Mouse (Mus musculus) G1E (cell line): ENCODE data around the gene Vmp1. TPM values are rescaled to one million over a fixed set of nuclear protein-coding genes. Genes with fewer than 3 reads are reported as not detected.
A peak's percentile ranks its signal among the peaks of the same experiment; 100 is the strongest.

Source experiments
- ATAC-seq: 2 replicates; pipeline ENCODE4 v1.8.0; 2016; ENCODE audit warnings: mild to moderate bottlenecking; ENCODE audit not compliant: insufficient number of reproducible peaks, poor library complexity, low FRiP score, severe bottlenecking; ENCODE audit errors: extremely low read depth
- DNase-seq: peaks from one replicate; pipeline ENCODE4 v3.0.0; 2012; ENCODE audit warnings: low spot score
- H3K27me3 ChIP-seq: 2 replicates; pipeline ENCODE4 v1.6.1; 2012; ENCODE audit warnings: mild to moderate bottlenecking, low read length, inconsistent platforms; ENCODE audit not compliant: insufficient read depth
- H3K36me3 ChIP-seq: replicated peaks from 2 replicates; pipeline ENCODE3; 2012; ENCODE audit warnings: mild to moderate bottlenecking, inconsistent platforms
- H3K4me1 ChIP-seq: 2 replicates; pipeline ENCODE4 v1.6.1; 2012; ENCODE audit warnings: low read depth, low read length, inconsistent platforms, mixed read lengths; ENCODE audit not compliant: insufficient read depth
- H3K4me3 ChIP-seq: 2 replicates; pipeline ENCODE4 v1.5.1; 2012; ENCODE audit warnings: low read depth, mild to moderate bottlenecking, inconsistent platforms, low read length, moderate library complexity, mixed read lengths
- H3K9me3 ChIP-seq: replicated peaks from 2 replicates; pipeline ENCODE4 v1.6.1; 2012; ENCODE audit warnings: inconsistent platforms
- CTCF ChIP-seq: IDR thresholded peaks from 2 replicates; pipeline ENCODE4 v1.5.1; 2012; ENCODE audit warnings: low read depth, low read length, inconsistent platforms, mixed read lengths
- GATA1 ChIP-seq: IDR thresholded peaks from 2 replicates; pipeline ENCODE4 v1.6.1; 2012; ENCODE audit warnings: borderline replicate concordance, low read length, inconsistent platforms, mixed read lengths
- GATA2 ChIP-seq: IDR thresholded peaks from 2 replicates; pipeline ENCODE4 v1.6.1; 2012; ENCODE audit warnings: low read depth, low read length, inconsistent platforms, borderline replicate concordance
- POLR2AphosphoS5 ChIP-seq: IDR thresholded peaks from 2 replicates; pipeline ENCODE4 v1.6.1; 2012; ENCODE audit warnings: low read depth, low read length, inconsistent platforms; ENCODE audit not compliant: insufficient replicate concordance
- TAL1 ChIP-seq: conservative IDR thresholded peaks from 2 replicates; pipeline ENCODE4 v1.6.1; 2012; ENCODE audit warnings: low read depth, low read length, inconsistent platforms, mixed read lengths
- polyA plus RNA-seq: library from polyadenylated mRNA; stranded (reverse); fragments of >175 nt; gene quantifications from 2 replicates; pipeline ENCODE4 v1.2.3, GENCODE M21; 2012
- total RNA-seq, 2 experiments: library from RNA; stranded (forward) in 1 of 2; stranded (reverse) in 1 of 2; fragments of 200-1000 nt in 1 of 2; fragments of >200 nt in 1 of 2; fragmentation: Nextera tagmentation in 1 of 2; gene quantifications; 2 replicates each; pipeline ENCODE4 v1.2.3; 2014 to 2017

Gene Vmp1
- total and polyA plus RNA-seq, 3 experiments: 19.1 to 188 (median 163) TPM

DNA sequence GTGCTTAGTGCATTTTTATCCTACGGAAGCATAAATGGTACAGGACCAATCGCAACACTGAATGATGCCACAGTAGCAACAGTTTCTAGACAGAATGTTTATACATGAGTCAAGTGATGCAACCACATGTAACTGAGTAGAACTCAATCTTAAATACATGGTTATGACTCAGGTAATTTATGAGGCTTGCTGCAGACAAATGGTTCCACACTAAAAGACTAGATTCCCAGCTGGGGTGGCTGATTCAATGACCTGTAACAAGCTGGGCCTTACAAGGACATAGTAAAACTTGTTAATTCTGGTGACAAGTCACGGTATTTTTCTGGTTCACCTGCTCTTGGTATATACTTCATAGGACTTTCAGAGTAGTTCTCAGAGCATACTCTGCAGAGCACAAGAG is 7.8 kb upstream of the Vmp1 start:
- peaks cover 91% of the 10 kb centered on the region for H3K36me3 ChIP-seq

DNA sequence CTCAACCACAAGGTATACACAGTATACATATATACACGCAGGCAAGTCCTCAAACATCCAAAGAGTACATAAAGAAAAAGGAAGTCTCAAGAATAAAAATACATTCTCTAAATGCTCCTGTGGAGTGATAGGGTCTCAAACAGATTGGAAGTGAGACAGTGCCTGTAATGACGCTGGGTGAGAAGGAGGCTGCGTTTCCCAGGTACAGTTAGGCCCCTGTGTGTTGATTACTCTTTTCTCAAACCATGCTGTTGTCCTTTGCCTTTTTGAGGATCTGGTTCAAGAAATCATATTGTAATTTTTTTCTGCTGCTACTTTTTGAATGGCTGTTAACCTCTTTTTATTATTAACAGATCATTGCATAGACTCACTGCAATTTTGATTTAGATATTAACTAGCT is 6.7 kb upstream of the Vmp1 start:
- H3K27me3 ChIP-seq: no peaks in the 10 kb centered on the region
- no peaks in the 10 kb centered on the region for H3K9me3 ChIP-seq
- no peak for TF ChIP-seq TAL1
- no peak for TF ChIP-seq POLR2AphosphoS5
- TF ChIP-seq GATA1: no peak
- peaks cover 90% of the 10 kb centered on the region for H3K36me3 ChIP-seq
- no peak overlapping the region for H3K4me3 ChIP-seq
- ATAC-seq (no peak), DNase-seq (no peak)
- peaks cover 30% of the 10 kb centered on the region for H3K4me1 ChIP-seq

More for the DNA sequence above, 7.8 kb upstream of the Vmp1 start:
- ATAC-seq: no peak
- TF ChIP-seq CTCF (no peak), GATA2 (no peak), POLR2AphosphoS5 (no peak), TAL1 (no peak), GATA1 (no peak)
- Histone ChIP-seq H3K9me3 (no peaks in the 10 kb centered on the region), H3K27me3 (no peaks in the 10 kb centered on the region), H3K4me1 (peaks cover 29% of the 10 kb centered on the region), H3K4me3 (no peak overlapping the region)
- no peak for DNase-seq

DNA sequence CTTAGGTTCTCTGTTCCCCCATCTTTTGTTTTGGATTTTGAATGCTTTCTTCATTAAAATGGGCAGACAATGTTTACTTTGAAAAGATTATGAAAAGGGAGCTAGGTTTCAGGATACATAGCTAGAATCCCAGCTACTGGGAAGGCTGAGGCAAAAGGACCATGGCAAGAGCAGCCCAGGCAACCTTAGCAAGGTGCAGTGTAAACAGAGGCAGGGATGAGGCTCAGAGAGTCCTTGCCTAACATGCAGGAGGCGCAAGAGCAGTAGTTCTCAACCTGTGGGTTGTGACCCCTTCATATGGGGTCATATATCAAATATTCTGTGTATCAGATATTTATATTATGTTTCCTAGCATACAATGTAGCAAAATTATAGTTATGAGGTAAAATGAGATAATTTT is 1.7 kb upstream of the Vmp1 start:
- H3K4me1 ChIP-seq: peaks cover 50% of the 10 kb centered on the region
- no peaks in the 10 kb centered on the region for H3K27me3 ChIP-seq
- peaks cover 47% of the 10 kb centered on the region for H3K36me3 ChIP-seq
- ATAC-seq: no peak
- DNase-seq: no peak
- peak overlapping the region; percentile 84 for H3K4me3 ChIP-seq
- TF ChIP-seq POLR2AphosphoS5: no peak
- no peak for TF ChIP-seq CTCF
- TF ChIP-seq TAL1: no peak
- no peak for TF ChIP-seq GATA1
- no peak for TF ChIP-seq GATA2
- H3K9me3 ChIP-seq: no peaks in the 10 kb centered on the region

DNA sequence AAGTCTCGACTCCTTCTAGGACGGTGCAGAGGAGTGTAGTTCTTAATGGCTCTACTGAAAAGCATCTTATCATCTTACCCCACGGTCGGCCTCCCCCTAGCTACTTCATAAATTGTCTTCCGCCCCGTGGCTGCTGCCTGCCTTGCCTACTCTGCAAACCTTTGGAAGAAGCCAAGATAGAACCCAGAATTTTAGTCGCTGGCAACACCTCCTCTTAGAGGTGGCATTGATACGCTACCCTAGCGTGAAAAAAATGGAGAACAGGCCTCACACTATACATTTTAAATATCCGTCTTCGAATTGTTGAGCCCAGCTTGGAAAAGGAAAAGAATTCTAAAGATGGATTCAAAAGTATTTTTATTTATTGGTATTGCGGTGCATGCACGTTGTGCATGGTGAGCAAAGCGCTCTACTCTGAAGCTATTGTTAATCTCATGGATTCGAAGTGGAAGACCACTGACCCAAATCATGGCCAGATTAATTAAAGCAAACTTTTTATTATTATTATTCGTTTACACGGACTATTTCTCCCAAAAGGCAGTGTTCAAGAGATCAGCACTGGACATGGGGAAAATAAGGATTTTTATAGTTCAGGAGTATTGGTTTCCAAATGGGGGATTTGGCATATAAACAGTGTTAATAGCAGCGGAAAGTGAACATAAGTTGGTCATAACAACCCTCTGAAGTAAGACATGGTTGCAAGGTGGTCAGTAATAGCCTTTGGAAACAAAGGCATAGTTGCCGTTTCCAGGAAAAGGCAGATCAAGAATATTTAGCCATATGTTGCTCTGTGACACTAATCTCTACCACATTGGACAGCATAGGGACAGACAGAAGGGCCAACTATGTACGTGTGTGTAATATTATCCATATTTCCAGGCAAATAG is 733 bp upstream of the Vmp1 start:
- Histone ChIP-seq H3K4me1 (peaks cover 51% of the 10 kb centered on the region), H3K27me3 (no peaks in the 10 kb centered on the region), H3K9me3 (no peaks in the 10 kb centered on the region), H3K36me3 (peaks cover 44% of the 10 kb centered on the region), H3K4me3 (peak overlapping the region; percentile 84)
- no peak for ATAC-seq
- no peak for DNase-seq
- TF ChIP-seq CTCF (no peak), TAL1 (no peak), POLR2AphosphoS5 (no peak), GATA1 (no peak), GATA2 (no peak)

DNA sequence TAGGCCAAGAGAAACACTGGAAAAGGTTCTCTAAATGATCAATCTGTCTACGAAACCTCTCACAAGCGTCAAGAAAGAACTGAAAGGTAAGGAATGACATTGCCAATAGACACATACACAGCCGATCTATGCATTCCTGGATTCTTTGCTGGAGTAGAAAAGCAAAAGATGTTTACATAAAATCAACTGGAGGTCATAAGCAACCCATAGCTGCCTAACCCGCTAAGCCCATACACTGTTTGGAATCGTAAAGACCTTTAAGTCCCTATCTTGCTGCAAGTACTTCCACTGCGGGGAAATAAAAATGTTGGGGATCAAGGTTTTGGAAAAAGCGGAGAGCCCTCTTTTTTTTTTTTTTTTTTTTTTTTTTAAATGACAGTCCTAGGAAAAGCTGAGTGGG is 775 bp downstream of the Vmp1 start:
- DNase-seq (no peak), ATAC-seq (no peak)

DNA sequence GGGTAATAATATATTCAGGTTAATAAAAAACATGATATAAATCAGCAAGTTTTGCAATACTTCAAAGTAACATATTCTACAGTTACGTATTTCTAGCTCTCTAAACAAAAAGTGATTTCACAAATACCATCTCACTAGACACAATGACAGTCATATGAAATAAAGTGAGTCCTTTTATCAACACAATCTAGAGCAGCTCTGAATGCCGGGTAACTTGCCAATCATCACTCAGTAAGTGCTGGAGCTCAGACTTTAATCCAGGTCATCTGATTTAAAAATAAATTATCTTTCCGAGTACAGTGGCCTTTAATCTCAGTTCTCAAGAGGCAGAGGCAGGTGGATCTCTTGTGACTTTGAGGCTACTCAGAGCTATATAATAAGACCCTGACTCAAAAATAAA is 2.2 kb downstream of the Vmp1 start:
- ATAC-seq: no peak
- H3K4me1 ChIP-seq: peaks cover 46% of the 10 kb centered on the region

More for the DNA sequence above, 775 bp downstream of the Vmp1 start:
- H3K9me3 ChIP-seq: no peaks in the 10 kb centered on the region
- H3K4me1 ChIP-seq: peaks cover 55% of the 10 kb centered on the region
- peak overlapping the region; percentile 84 for H3K4me3 ChIP-seq
- TF ChIP-seq POLR2AphosphoS5: no peak
- TF ChIP-seq CTCF: no peak
- TF ChIP-seq GATA1: no peak
- no peak for TF ChIP-seq TAL1
- no peak for TF ChIP-seq GATA2
- peaks cover 37% of the 10 kb centered on the region for H3K36me3 ChIP-seq
- H3K27me3 ChIP-seq: no peaks in the 10 kb centered on the region

More for the DNA sequence above, 2.2 kb downstream of the Vmp1 start:
- H3K27me3 ChIP-seq: no peaks in the 10 kb centered on the region
- H3K4me3 ChIP-seq: no peak overlapping the region
- peaks cover 38% of the 10 kb centered on the region for H3K36me3 ChIP-seq
- no peaks in the 10 kb centered on the region for H3K9me3 ChIP-seq
- TF ChIP-seq POLR2AphosphoS5: no peak
- no peak for TF ChIP-seq TAL1
- no peak for TF ChIP-seq GATA2
- TF ChIP-seq CTCF: no peak
- TF ChIP-seq GATA1: no peak
- no peak for DNase-seq
